Mouse (Mus musculus) ovary, postnatal 36 days (tissue): ENCODE data around the gene Aff3.

Experiments
- DNase-seq: peaks from one replicate; pipeline ENCODE4 v3.0.0; 2022; ENCODE audit warnings: low spot score, mixed read lengths

Aff3 gene

GRCm38 (mm10) chr1:38541536-38541935 lies 123.2 kb downstream of the Aff3 start:
- no peak for DNase-seq

- DNase-seq, result no peak
These were observed 127.7 kb downstream of the Aff3 start for GRCm38 (mm10) chr1:38536929-38537540.

- no peak for DNase-seq
These were observed 132.2 kb downstream of the Aff3 start for GRCm38 (mm10) chr1:38532581-38532980.

- no peak for DNase-seq
These were observed 136.1 kb downstream of the Aff3 start for GRCm38 (mm10) chr1:38528607-38529006.

GRCm38 (mm10) chr1:38526568-38526967 lies 138.2 kb downstream of the Aff3 start:
- DNase-seq, result no peak

- DNase-seq, result no peak
These were observed 143.1 kb downstream of the Aff3 start for GRCm38 (mm10) chr1:38521651-38522050.

GRCm38 (mm10) chr1:38516225-38516624 lies 148.5 kb downstream of the Aff3 start:
- DNase-seq, result no peak

GRCm38 (mm10) chr1:38514634-38515011 lies 150.1 kb downstream of the Aff3 start:
- DNase-seq, result no peak

- DNase-seq, result no peak
These were observed 150.7 kb downstream of the Aff3 start for GRCm38 (mm10) chr1:38513970-38514633.

- no peak for DNase-seq
These were observed 152.3 kb downstream of the Aff3 start for GRCm38 (mm10) chr1:38512258-38513081.

- DNase-seq, result no peak
These were observed 153.7 kb downstream of the Aff3 start for GRCm38 (mm10) chr1:38511076-38511475.

- DNase-seq, result no peak
These were observed 155.5 kb downstream of the Aff3 start for GRCm38 (mm10) chr1:38509301-38509700.

GRCm38 (mm10) chr1:38507636-38508179 lies 157.0 kb downstream of the Aff3 start:
- no peak for DNase-seq

- DNase-seq, result no peak
These were observed 158.4 kb downstream of the Aff3 start for GRCm38 (mm10) chr1:38506396-38506795.

- no peak for DNase-seq
These were observed 161.2 kb downstream of the Aff3 start for GRCm38 (mm10) chr1:38503431-38504089.

GRCm38 (mm10) chr1:38502797-38503196 lies 162.0 kb downstream of the Aff3 start:
- no peak for DNase-seq

- DNase-seq, result no peak
These were observed 163.5 kb downstream of the Aff3 start for GRCm38 (mm10) chr1:38501231-38501630.

- no peak for DNase-seq
These were observed 165.3 kb downstream of the Aff3 start for GRCm38 (mm10) chr1:38499500-38499899.

GRCm38 (mm10) chr1:38497576-38497975 lies 167.2 kb downstream of the Aff3 start:
- DNase-seq, result no peak

- DNase-seq, result no peak
These were observed 167.7 kb downstream of the Aff3 start for GRCm38 (mm10) chr1:38496886-38497528.

GRCm38 (mm10) chr1:38495284-38495683 lies 169.5 kb downstream of the Aff3 start:
- no peak for DNase-seq

- DNase-seq, result no peak
These were observed 175.0 kb downstream of the Aff3 start for GRCm38 (mm10) chr1:38489733-38490132.
